Mouse (Mus musculus): ENCODE data around the gene Plk5. TPM values are rescaled to one million over a fixed set of nuclear protein-coding genes. Genes with fewer than 3 reads are reported as not detected.

The Plk5 gene
- polyA plus RNA-seq, 1 experiment from 2014 or later = 0.03 TPM

- Histone ChIP-seq H3K4me2 (no peak overlapping the region), H3K9me3 (replicated peaks) (no peaks in the 10 kb centered on the region), H3K9ac (no peak overlapping the region), H3K4me3 (replicated peaks) (no peak overlapping the region), H3K27me3 (peaks cover 19% of the 10 kb centered on the region), H3K36me3 (replicated peaks) (peaks cover 21% of the 10 kb centered on the region), H3K4me1 (replicated peaks) (peaks cover 48% of the 10 kb centered on the region), H3K27ac (replicated peaks) (no peak overlapping the region)
- 82% methylated on average over 7 of the region's 7 CpGs for WGBS (ENCODE audit: insufficient replicate concordance)
- ATAC-seq (ENCODE audit: insufficient read depth) = no peak
These were observed 26.5 kb downstream of the Plk5 start for GRCm38 (mm10) chr10:80382641-80383365.

- Histone ChIP-seq H3K9ac (no peak overlapping the region), H3K36me3 (replicated peaks) (peaks cover 21% of the 10 kb centered on the region), H3K27ac (replicated peaks) (no peak overlapping the region), H3K4me3 (replicated peaks) (no peak overlapping the region), H3K27me3 (peaks cover 19% of the 10 kb centered on the region), H3K9me3 (replicated peaks) (no peaks in the 10 kb centered on the region), H3K4me1 (replicated peaks) (peaks cover 52% of the 10 kb centered on the region), H3K4me2 (no peak overlapping the region)
- WGBS (ENCODE audit: insufficient replicate concordance) = 65% methylated on average over 4 of the region's 4 CpGs
- no peak for ATAC-seq (ENCODE audit: insufficient read depth)
These were observed 27.2 kb downstream of the Plk5 start for GRCm38 (mm10) chr10:80383431-80383830.

GRCm38 (mm10) chr10:80384115-80384639 lies 27.9 kb downstream of the Plk5 start:
- H3K27me3 ChIP-seq = peaks cover 19% of the 10 kb centered on the region
- H3K36me3 ChIP-seq (replicated peaks) = peaks cover 21% of the 10 kb centered on the region
- peak overlapping the region; percentile 79; the same call in 1 of the 2 replicates for H3K27ac ChIP-seq (replicated peaks)
- H3K9ac ChIP-seq = no peak overlapping the region
- no peak for ATAC-seq (ENCODE audit: insufficient read depth)
- 73% methylated on average over 4 of the region's 4 CpGs for WGBS (ENCODE audit: insufficient replicate concordance)
- peaks cover 58% of the 10 kb centered on the region for H3K4me1 ChIP-seq (replicated peaks)
- no peaks in the 10 kb centered on the region for H3K9me3 ChIP-seq (replicated peaks)
- H3K4me2 ChIP-seq = peak overlapping the region; percentile 99
- no peak overlapping the region for H3K4me3 ChIP-seq (replicated peaks)

GRCm38 (mm10) chr10:80384709-80385108 lies 28.4 kb downstream of the Plk5 start:
- Histone ChIP-seq H3K9me3 (replicated peaks) (no peaks in the 10 kb centered on the region), H3K4me2 (peak overlapping the region; percentile 99), H3K27ac (replicated peaks) (peak overlapping the region; percentile 79), H3K4me1 (replicated peaks) (peaks cover 60% of the 10 kb centered on the region), H3K4me3 (replicated peaks) (peak overlapping the region; percentile 71), H3K27me3 (peaks cover 19% of the 10 kb centered on the region), H3K36me3 (replicated peaks) (peaks cover 21% of the 10 kb centered on the region), H3K9ac (no peak overlapping the region)
- ATAC-seq (ENCODE audit: insufficient read depth) = peak; percentile 57
- WGBS (ENCODE audit: insufficient replicate concordance) = 27% methylated on average over 7 of the region's 7 CpGs

GRCm38 (mm10) chr10:80385310-80385709 lies 29.1 kb downstream of the Plk5 start:
- ATAC-seq (ENCODE audit: insufficient read depth) = no peak
- peaks cover 19% of the 10 kb centered on the region for H3K27me3 ChIP-seq
- no peaks in the 10 kb centered on the region for H3K9me3 ChIP-seq (replicated peaks)
- H3K27ac ChIP-seq (replicated peaks) = peak overlapping the region; percentile 79
- H3K4me1 ChIP-seq (replicated peaks) = peaks cover 60% of the 10 kb centered on the region
- peak overlapping the region; percentile 71 for H3K4me3 ChIP-seq (replicated peaks)
- WGBS (ENCODE audit: insufficient replicate concordance) = 48% methylated on average over 7 of the region's 7 CpGs
- 0 out of 2 replicates have a peak overlapping the region, but pooled peaks have one; percentile 72 for H3K9ac ChIP-seq
- H3K4me2 ChIP-seq = peak overlapping the region; percentile 99
- peaks cover 21% of the 10 kb centered on the region for H3K36me3 ChIP-seq (replicated peaks)

- peaks cover 60% of the 10 kb centered on the region for H3K4me1 ChIP-seq (replicated peaks)
- ATAC-seq (ENCODE audit: insufficient read depth) = no peak
- peak overlapping the region; percentile 99 for H3K4me2 ChIP-seq
These were observed 29.8 kb downstream of the Plk5 start for GRCm38 (mm10) chr10:80385811-80386734.

GRCm38 (mm10) chr10:80386735-80387471 lies 30.6 kb downstream of the Plk5 start:
- 1% methylated on average over 67 of the region's 94 CpGs for WGBS (ENCODE audit: insufficient replicate concordance)
- ATAC-seq (ENCODE audit: insufficient read depth) = 0 out of 2 replicates have a peak, but pooled peaks have one; percentile 5
- Histone ChIP-seq H3K4me1 (replicated peaks) (peaks cover 60% of the 10 kb centered on the region), H3K9ac (peak overlapping the region; percentile 72), H3K36me3 (replicated peaks) (peaks cover 21% of the 10 kb centered on the region), H3K27me3 (peaks cover 19% of the 10 kb centered on the region), H3K27ac (replicated peaks) (peak overlapping the region; percentile 48; the same call in 1 of the 2 replicates), H3K9me3 (replicated peaks) (no peaks in the 10 kb centered on the region), H3K4me3 (replicated peaks) (peak overlapping the region; percentile 71), H3K4me2 (peak overlapping the region; percentile 99)

More at GRCm38 (mm10) chr10:80385811-80386734, 29.8 kb downstream of the Plk5 start:
- peaks cover 21% of the 10 kb centered on the region for H3K36me3 ChIP-seq (replicated peaks)
- H3K9ac ChIP-seq = peak overlapping the region; percentile 72
- peak overlapping the region; percentile 71 for H3K4me3 ChIP-seq (replicated peaks)
- WGBS (ENCODE audit: insufficient replicate concordance) = 15% methylated on average over 34 of the region's 34 CpGs
- H3K27me3 ChIP-seq = peaks cover 19% of the 10 kb centered on the region
- no peak overlapping the region for H3K27ac ChIP-seq (replicated peaks)
- no peaks in the 10 kb centered on the region for H3K9me3 ChIP-seq (replicated peaks)

GRCm38 (mm10) chr10:80387522-80387959 lies 31.3 kb downstream of the Plk5 start, which contains the start of gene Mex3d:
Gene Mex3d (minus strand): TSS chr10:80387659.
- H3K4me1 ChIP-seq (replicated peaks) = peaks cover 60% of the 10 kb centered on the region
- WGBS (ENCODE audit: insufficient replicate concordance) = 2% methylated on average over 30 of the region's 61 CpGs

GRCm38 (mm10) chr10:80388731-80389130 lies 32.5 kb downstream of the Plk5 start:
- no peak overlapping the region for H3K4me3 ChIP-seq (replicated peaks)
- WGBS (ENCODE audit: insufficient replicate concordance) = 28% methylated on average over 2 of the region's 2 CpGs

More at GRCm38 (mm10) chr10:80387522-80387959, 31.3 kb downstream of the Plk5 start, which contains the start of gene Mex3d:
- Histone ChIP-seq H3K4me2 (peak within 1 kb of the TSS; percentile 99), H3K27me3 (peaks cover 19% of the 10 kb centered on the region), H3K9ac (peak within 1 kb of the TSS; percentile 72), H3K27ac (replicated peaks) (peak within 1 kb of the TSS; percentile 62), H3K4me3 (replicated peaks) (peak within 1 kb of the TSS; percentile 71), H3K36me3 (replicated peaks) (peaks cover 21% of the 10 kb centered on the region), H3K9me3 (replicated peaks) (no peaks in the 10 kb centered on the region)
- ATAC-seq (ENCODE audit: insufficient read depth) = peak; percentile 42; the same call in 1 of the 2 replicates

GRCm38 (mm10) chr10:80389185-80389708 lies 33.0 kb downstream of the Plk5 start:
- H3K9me3 ChIP-seq (replicated peaks) = no peaks in the 10 kb centered on the region
- no peak overlapping the region for H3K4me2 ChIP-seq
- H3K27ac ChIP-seq (replicated peaks) = no peak overlapping the region
- H3K9ac ChIP-seq = no peak overlapping the region
- H3K4me3 ChIP-seq (replicated peaks) = no peak overlapping the region
- peaks cover 37% of the 10 kb centered on the region for H3K36me3 ChIP-seq (replicated peaks)
- ATAC-seq (ENCODE audit: insufficient read depth) = no peak
- WGBS (ENCODE audit: insufficient replicate concordance) = 59% methylated on average over 4 of the region's 4 CpGs
- H3K27me3 ChIP-seq = peaks cover 19% of the 10 kb centered on the region
- H3K4me1 ChIP-seq (replicated peaks) = peaks cover 49% of the 10 kb centered on the region

More at GRCm38 (mm10) chr10:80388731-80389130, 32.5 kb downstream of the Plk5 start:
- Histone ChIP-seq H3K9ac (no peak overlapping the region), H3K4me1 (replicated peaks) (peaks cover 55% of the 10 kb centered on the region), H3K27ac (replicated peaks) (0 out of 2 replicates have a peak overlapping the region, but pooled peaks have one; percentile 62), H3K9me3 (replicated peaks) (no peaks in the 10 kb centered on the region), H3K4me2 (peak overlapping the region; percentile 99; the same call in 1 of the 2 replicates), H3K27me3 (peaks cover 19% of the 10 kb centered on the region), H3K36me3 (replicated peaks) (peaks cover 32% of the 10 kb centered on the region)
- no peak for ATAC-seq (ENCODE audit: insufficient read depth)

All from liver, embryonic 15.5 days (tissue).